Mouse (Mus musculus): ENCODE measurements around the gene Ube2h.

Gene Ube2h

DNA sequence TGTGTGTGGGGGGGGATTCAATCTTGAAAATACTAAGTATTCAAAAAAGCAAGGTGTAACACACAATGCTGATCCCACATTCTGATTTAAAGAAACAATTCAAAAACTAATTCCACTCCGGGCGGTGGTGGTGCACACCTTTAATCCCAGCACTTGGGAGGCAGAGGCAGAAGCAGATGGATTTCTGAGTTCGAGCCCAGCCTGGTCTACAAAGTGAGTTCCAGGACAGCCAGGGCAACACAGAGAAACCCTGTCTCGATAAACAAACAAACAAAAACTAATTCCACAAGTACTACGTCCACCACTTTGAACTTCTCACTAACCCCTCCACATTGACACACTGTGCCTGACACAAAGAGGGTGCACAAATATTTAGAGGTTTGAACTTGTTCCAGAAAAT, 4.7 kb downstream of the Ube2h start:
- DNase-seq (ENCODE audit: low spot score), result no peak

- DNase-seq (ENCODE audit: low spot score), result no peak
Measured at GRCm38 (mm10) chr6:30299116-30299515, 5.2 kb downstream of the Ube2h start.

- no peak for DNase-seq (ENCODE audit: low spot score)
Measured at GRCm38 (mm10) chr6:30292579-30292978, 11.8 kb downstream of the Ube2h start.

DNA sequence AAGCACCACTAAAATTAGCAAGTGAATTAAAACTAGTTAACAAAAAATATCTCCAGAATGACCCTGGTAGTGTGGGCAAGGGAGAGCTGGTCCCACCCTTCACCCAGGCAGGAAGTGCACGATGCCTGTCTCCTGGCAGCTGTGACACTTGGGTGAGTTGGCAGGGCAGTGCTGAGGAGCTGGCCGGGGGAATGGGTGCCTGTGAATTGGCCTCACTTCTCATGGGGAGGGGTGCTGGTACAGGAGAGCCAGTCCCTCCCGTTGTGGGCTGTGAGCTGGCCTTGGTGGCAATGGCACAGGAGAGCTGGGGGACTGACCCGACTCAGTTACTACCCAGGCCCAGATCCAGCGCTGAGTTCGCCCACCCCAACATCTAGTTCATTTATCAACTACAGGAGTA, 16.4 kb downstream of the Ube2h start:
- DNase-seq (ENCODE audit: low spot score), result no peak

DNA sequence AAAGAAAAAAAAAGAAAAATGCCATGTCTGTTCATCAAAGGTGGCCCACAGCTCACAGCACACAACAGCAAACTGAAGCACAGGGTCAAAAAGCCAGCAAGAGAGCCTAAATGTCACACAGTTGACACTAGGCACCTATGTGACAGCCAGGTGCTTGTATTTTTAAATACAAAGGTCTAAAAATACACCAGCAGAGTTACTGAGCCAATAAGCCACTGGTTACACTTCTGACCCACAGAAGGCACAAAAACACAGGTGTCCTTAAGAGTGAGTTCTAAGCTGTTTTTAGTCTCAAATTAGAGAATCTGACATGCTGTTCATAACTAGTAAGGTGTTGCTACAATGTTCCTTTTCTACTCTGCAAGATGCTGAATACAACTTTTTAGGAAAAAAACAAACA, 17.7 kb downstream of the Ube2h start:
- DNase-seq (ENCODE audit: low spot score), result no peak

DNA sequence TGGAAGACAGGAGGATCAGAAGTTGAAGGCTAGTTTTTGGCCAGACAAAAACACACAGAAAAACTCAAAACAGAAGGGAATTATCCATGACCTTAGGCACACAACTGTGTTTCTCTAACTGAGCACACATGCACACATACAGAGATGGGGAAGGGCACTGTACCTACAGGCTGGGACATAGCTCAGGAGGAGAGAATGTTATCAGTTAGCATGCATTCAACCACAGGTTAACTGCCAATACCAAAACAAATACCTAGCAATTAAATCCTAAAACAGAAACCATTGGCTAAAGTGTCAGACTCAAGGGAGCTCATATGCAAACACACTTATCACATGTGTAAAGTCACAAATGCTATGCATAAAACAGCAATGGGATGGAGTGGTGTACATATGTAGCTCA, 20.2 kb downstream of the Ube2h start:
- no peak for DNase-seq (ENCODE audit: low spot score)

GRCm38 (mm10) chr6:30282361-30282760, 22.0 kb downstream of the Ube2h start:
- no peak for DNase-seq (ENCODE audit: low spot score)

- DNase-seq (ENCODE audit: low spot score), result peak; percentile 32
Measured at GRCm38 (mm10) chr6:30278374-30278773, 26.0 kb downstream of the Ube2h start.

GRCm38 (mm10) chr6:30276882-30277281, 27.5 kb downstream of the Ube2h start:
- DNase-seq (ENCODE audit: low spot score), result no peak

DNA sequence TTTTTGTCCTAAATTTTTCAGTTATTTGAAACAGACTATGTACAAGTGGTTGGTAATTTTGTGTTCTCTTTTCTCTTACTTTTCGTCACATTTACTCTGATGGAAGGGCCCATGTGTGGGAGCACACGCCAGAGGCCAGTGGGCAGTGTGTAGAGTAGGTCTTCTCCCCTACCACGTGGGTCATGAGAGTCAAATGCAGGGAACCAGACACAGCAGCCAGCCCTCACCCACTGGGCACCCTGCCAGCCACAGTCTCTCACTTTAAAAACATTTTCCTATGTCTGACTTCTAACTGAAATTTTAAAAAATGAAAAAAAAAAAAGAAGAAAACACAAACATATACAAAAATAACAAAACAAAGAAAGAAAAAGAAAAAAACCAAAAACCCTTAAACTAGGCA, 28.0 kb downstream of the Ube2h start:
- DNase-seq (ENCODE audit: low spot score), result no peak

GRCm38 (mm10) chr6:30275159-30275847, 29.0 kb downstream of the Ube2h start:
- DNase-seq (ENCODE audit: low spot score), result no peak

DNA sequence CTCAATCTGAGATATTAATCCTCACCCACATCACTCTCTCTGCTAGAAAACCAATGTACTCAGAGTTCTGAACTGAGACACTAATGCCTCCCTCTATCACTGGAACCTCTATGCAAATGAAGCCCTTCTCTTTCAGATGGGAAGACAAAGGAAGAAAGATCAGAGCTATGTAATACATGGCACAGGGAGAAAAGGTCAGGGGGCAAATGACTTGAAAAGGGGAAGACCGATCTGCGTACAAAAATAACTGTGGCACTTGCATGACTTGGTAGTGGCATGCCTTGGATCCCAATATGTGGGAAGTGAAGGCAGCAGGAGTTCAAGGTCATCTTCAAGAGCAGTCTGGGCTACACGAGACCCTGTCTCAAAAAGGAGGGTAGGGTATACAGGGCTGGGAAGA, 31.4 kb downstream of the Ube2h start:
- no peak for DNase-seq (ENCODE audit: low spot score)

DNA sequence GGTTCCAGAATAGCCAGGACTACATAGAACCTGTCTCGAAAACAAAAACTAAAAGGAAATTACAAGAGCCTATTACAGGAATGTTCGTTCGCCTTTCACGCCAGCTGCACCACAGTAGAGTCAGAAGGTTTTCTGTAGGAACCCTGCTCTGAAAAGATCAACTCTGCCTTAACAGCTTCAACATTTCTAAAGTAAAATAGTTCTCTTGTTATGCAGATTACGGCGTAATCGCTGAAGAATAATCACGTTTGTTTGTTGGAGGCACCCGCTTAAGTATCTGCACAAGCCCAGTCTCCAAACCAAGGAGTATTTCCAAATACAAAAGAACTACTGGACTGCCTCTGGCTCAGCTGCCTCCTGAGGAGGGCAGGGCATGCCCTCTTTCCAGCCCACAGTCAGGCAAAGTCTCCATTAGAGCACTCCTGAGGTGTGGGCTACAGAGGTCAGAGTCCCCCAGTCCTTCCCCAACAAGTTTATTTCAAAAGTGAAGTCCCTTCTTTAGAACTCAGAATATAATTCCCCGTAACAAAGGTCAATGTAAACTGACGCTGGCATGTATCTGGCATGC, 31.9 kb downstream of the Ube2h start:
- no peak for DNase-seq (ENCODE audit: low spot score)

GRCm38 (mm10) chr6:30269846-30270245, 34.5 kb downstream of the Ube2h start:
- DNase-seq (ENCODE audit: low spot score), result no peak

DNA sequence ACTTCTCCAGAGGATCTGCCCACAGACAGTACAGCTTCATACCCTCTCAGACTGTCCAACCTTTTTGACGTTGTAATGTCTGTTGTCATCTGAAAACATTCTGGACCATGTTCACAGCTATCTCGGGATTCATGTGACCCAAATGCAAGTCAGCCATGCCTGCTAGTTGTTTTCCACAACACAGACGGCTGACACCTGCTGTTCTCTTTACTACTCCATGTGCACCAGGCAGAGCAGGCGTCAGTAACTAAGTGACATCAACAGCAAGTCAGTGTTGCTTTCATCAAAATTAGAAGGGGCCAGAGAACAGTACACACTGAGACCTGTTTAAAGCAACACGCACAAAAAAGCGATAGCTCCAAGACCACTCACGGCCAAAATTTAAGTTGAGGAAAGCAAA, 36.9 kb downstream of the Ube2h start:
- DNase-seq (ENCODE audit: low spot score), result peak; percentile 50

DNA sequence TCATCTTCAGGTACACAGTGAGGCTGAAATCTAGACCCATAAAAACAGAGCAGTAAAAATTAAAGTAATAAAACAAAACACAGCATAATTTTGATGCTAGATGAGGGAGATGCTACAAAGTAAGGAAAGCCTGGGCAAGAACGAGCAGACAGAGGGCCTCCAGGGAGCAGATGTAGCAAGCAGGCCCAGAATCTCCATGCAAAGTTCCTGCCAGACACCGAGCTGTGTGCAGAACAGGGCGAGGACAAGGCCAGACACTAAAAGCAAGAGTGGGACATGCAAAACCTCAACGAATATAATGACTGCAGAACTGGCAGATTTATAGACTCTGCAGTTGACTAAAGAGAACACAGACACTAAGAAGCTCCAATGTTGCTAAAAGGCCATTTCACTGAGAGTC, 38.9 kb downstream of the Ube2h start:
- DNase-seq (ENCODE audit: low spot score), result no peak

DNA sequence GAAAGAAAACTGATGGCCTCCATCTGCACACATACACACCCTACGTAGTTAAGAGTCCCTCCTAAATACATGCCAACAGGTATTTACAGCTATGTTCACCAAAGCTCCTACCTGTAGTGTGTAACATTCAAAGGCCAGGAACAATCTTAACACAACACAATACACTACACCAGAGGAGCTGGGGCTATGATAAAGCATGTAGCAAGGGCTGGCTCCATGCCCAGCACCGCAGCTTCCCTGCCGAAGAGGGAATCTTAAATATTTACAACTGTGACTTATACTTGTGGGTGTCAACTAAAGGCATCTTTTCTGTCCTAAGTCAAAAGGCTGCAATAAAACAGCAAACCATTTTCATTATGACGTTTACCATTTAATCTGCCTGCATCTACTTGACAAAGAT, 41.3 kb downstream of the Ube2h start:
- no peak for DNase-seq (ENCODE audit: low spot score)

DNA sequence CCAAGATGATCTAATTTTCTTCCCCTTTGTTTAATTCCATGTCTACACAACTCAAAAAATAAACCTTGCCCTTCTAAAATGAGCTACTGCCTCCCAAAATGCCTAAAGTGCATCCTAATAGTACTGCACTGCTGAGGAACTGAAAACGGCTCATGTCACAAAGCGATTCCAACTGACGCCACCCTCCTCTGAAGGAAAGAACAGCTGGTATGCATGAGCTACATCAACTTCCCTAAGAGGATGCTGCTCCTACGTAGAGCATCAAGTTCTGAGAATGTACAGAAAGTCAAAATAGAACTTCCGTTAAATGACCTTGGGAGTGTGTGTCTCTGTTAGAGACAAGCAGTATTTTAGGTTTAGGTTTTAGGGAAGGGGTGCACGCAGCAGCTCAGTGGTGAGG, 45.1 kb downstream of the Ube2h start:
- no peak for DNase-seq (ENCODE audit: low spot score)

- no peak for DNase-seq (ENCODE audit: low spot score)
Measured at GRCm38 (mm10) chr6:30257962-30258361, 46.4 kb downstream of the Ube2h start.

DNA sequence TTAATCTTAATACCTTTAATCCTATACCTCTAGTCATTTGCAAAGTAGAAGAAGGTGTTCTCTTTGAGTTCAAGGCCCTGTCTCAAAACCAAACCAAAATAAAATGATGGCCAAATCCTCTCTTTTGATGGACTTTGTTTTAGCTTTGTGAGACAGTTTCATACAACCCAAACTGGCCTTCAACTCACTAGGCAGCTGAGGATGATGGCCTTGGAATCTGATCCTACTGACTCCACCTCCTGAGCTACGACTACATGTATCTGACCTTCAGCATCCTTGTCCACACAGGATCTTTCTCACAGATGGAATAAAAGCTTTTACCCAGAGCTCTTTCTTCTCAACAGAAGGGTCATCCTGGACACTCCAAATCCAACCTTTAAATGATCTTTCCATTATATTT, 48.5 kb downstream of the Ube2h start:
- DNase-seq (ENCODE audit: low spot score), result no peak

DNA sequence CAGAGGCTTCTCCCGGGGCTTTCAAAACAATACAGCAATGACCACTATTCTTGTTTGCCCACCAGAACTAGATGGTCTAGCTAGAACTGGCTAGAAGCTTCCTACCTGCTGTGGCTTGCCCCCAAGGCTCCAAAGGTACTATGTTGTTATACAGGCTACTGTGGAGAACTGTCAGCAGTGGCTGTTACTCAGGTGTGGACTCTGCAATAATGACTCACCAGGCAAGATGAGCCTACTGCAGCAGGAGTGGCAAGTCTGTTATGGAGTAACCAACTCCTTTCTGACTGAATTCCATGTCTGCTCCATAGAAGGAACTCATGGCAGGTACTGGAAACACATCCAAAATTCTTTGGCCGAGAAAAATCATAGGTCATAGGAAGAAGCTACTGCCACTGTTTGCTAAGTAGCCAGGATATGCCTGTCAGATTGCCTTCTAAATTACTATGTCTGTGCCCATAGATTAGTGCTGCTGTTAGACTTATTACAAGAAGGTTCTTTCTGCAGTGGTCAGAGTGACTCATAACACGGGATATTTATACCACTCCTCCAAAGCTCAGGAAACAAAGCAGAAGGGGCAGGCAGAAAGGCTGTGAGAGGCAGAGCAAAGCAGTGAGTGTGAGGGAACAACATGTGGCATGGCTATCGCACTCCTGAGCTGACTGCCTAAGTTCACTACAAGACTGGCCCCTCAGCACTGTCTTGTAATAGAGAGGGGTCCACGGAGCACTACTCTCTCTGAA, 51.9 kb downstream of the Ube2h start:
- no peak for DNase-seq (ENCODE audit: low spot score)

DNA sequence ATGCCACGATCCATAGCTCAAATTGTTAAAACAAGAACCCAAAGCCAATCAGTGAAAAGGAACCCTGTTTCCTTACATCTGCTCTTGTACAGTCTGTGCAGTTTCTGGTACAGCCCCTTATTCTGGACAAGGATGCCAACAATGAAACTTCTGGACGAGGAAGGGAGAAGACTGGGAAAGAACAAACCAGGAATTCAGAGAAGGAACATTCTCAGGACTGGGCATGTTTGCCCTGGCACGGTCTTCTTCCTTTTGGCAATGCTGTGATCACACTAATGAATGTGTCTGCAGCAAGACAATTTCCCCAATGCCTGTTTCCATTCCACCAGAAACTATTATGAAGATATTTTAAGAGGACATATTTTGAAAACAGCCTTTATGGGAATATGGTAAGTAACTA, 55.6 kb downstream of the Ube2h start:
- no peak for DNase-seq (ENCODE audit: low spot score)

GRCm38 (mm10) chr6:30245940-30246339, 58.4 kb downstream of the Ube2h start:
- DNase-seq (ENCODE audit: low spot score), result no peak

GRCm38 (mm10) chr6:30245397-30245796, 58.9 kb downstream of the Ube2h start:
- peak; percentile 39 for DNase-seq (ENCODE audit: low spot score)
